Mouse (Mus musculus) heart, embryonic 15.5 days (tissue): ENCODE measurements at regions not wholly inside any gene's neighbourhood (a gene's known extent, or its start where the extent isn't known, plus 50 kb on each side); places are given as distances from the start of the nearest gene placed in this dataset.

Experiments used
- ATAC-seq: fragments of 200-750 bp; cut with Nextera tagmentation; replicated peaks from 2 replicates; pipeline ENCODE4 v1.8.0; 2017; ENCODE audit warnings: low read depth, moderate TSS enrichment; ENCODE audit not compliant: insufficient number of reproducible peaks, insufficient read depth, low FRiP score
- H3K27ac ChIP-seq: fragments of 300-500 bp; sonication (generic); 2 replicates; pipeline ENCODE4 v1.5.1; 2015; ENCODE audit warnings: mild to moderate bottlenecking, inconsistent platforms
- H3K27me3 ChIP-seq: fragments of 300-500 bp; sonication (generic); 2 replicates; pipeline ENCODE4 v1.6.1; 2015; ENCODE audit warnings: inconsistent platforms
- H3K36me3 ChIP-seq: fragments of 300-500 bp; sonication (generic); 2 replicates; pipeline ENCODE4 v1.6.1; 2015; ENCODE audit warnings: mild to moderate bottlenecking, inconsistent platforms
- H3K4me1 ChIP-seq: fragments of 300-500 bp; sonication (generic); replicated peaks from 2 replicates; pipeline ENCODE4 v1.6.1; 2015; ENCODE audit warnings: inconsistent platforms
- H3K4me2 ChIP-seq: fragments of 300-500 bp; sonication (generic); 2 replicates; pipeline ENCODE4 v1.6.1; 2015; ENCODE audit warnings: inconsistent platforms, mild to moderate bottlenecking, moderate library complexity
- H3K4me3 ChIP-seq: fragments of 300-500 bp; sonication (generic); 2 replicates; pipeline ENCODE4 v1.5.1; 2015; ENCODE audit warnings: mild to moderate bottlenecking, inconsistent platforms
- H3K9ac ChIP-seq: fragments of 300-500 bp; sonication (generic); 2 replicates; pipeline ENCODE4 v1.6.1; 2015; ENCODE audit warnings: mild to moderate bottlenecking, inconsistent platforms
- H3K9me3 ChIP-seq: fragments of 300-500 bp; sonication (generic); replicated peaks from 2 replicates; pipeline ENCODE4 v1.6.1; 2016; ENCODE audit warnings: inconsistent platforms
- WGBS: fragments of 180-500 bp; shearing (Covaris S2); methylation state at CpG from one replicate; pipeline ENCODE4 v1.1.7; 2015; ENCODE audit warnings: mixed read lengths; 5-methylcytosine and 5-hydroxymethylcytosine counted together

- Histone ChIP-seq H3K9me3 (no peaks in the 10 kb centered on the region), H3K9ac (no peak overlapping the region), H3K4me1 (no peaks in the 10 kb centered on the region), H3K27ac (no peak overlapping the region), H3K4me2 (no peak overlapping the region), H3K36me3 (no peaks in the 10 kb centered on the region), H3K27me3 (no peaks in the 10 kb centered on the region), H3K4me3 (no peak overlapping the region)
- WGBS = 85% methylated on average over 4 of the region's 4 CpGs
- ATAC-seq = no peak
Observed at GRCm38 (mm10) chr16:85347621-85348020, 174.1 kb upstream of the App start.

DNA sequence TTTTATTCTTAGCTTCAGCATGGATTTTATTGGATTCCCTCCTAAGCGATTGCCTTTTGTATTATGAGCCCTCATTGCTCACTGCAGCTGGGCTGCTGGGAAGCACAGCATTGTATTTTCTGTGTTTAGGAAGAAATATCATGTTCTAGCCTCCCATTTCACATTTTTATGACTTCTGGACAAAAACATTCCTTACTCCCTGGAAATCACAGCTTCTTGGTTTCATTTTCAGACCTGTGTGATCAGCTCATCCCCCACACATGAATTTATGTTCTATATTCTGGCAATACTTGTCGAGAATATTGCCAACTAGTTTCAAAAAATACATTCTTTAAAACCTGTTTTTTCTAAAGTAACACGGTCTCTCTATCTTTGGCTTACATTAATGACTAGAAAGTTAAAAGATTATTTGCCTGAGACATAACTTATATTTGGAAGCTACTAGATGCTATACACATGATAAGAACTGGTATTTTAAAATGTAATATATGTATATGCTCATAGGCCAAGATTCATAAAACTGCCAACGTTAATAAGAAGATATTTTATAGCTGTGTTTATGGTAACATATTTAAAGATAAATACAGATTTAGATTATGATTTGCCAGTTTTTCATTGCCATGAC, 163.0 kb upstream of the App start:
- no peaks in the 10 kb centered on the region for H3K36me3 ChIP-seq
- H3K4me1 ChIP-seq = no peaks in the 10 kb centered on the region
- no peak overlapping the region for H3K4me2 ChIP-seq
- no peak for ATAC-seq
- H3K27me3 ChIP-seq = no peaks in the 10 kb centered on the region
- H3K9ac ChIP-seq = no peak overlapping the region
- no peaks in the 10 kb centered on the region for H3K9me3 ChIP-seq
- 76% methylated on average over 4 of the region's 4 CpGs for WGBS
- no peak overlapping the region for H3K4me3 ChIP-seq
- no peak overlapping the region for H3K27ac ChIP-seq

GRCm38 (mm10) chr16:85333543-85333942, 160.0 kb upstream of the App start:
- Histone ChIP-seq H3K36me3 (no peaks in the 10 kb centered on the region), H3K9ac (no peak overlapping the region), H3K27me3 (no peaks in the 10 kb centered on the region), H3K4me3 (no peak overlapping the region), H3K4me1 (no peaks in the 10 kb centered on the region), H3K27ac (no peak overlapping the region), H3K9me3 (no peaks in the 10 kb centered on the region), H3K4me2 (no peak overlapping the region)
- 50% methylated on average over 3 of the region's 3 CpGs for WGBS
- ATAC-seq = no peak

- H3K4me2 ChIP-seq = no peak overlapping the region
- H3K36me3 ChIP-seq = no peaks in the 10 kb centered on the region
- ATAC-seq = no peak
- H3K27me3 ChIP-seq = no peaks in the 10 kb centered on the region
- H3K4me3 ChIP-seq = no peak overlapping the region
- WGBS = 69% methylated on average over 8 of the region's 8 CpGs
- no peak overlapping the region for H3K27ac ChIP-seq
- no peaks in the 10 kb centered on the region for H3K4me1 ChIP-seq
- H3K9me3 ChIP-seq = no peaks in the 10 kb centered on the region
- no peak overlapping the region for H3K9ac ChIP-seq
Observed at GRCm38 (mm10) chr16:85312018-85312417, 138.5 kb upstream of the App start.

GRCm38 (mm10) chr16:85309493-85309892, 135.9 kb upstream of the App start:
- no peak overlapping the region for H3K27ac ChIP-seq
- no peaks in the 10 kb centered on the region for H3K9me3 ChIP-seq
- no peaks in the 10 kb centered on the region for H3K36me3 ChIP-seq
- 55% methylated on average over 3 of the region's 3 CpGs for WGBS
- no peak for ATAC-seq
- H3K4me1 ChIP-seq = no peaks in the 10 kb centered on the region
- no peak overlapping the region for H3K4me3 ChIP-seq
- no peaks in the 10 kb centered on the region for H3K27me3 ChIP-seq
- H3K4me2 ChIP-seq = no peak overlapping the region
- H3K9ac ChIP-seq = no peak overlapping the region

- no peak overlapping the region for H3K4me3 ChIP-seq
- H3K4me2 ChIP-seq = no peak overlapping the region
- no peaks in the 10 kb centered on the region for H3K4me1 ChIP-seq
- H3K9ac ChIP-seq = no peak overlapping the region
- H3K9me3 ChIP-seq = no peaks in the 10 kb centered on the region
- H3K27ac ChIP-seq = no peak overlapping the region
- 85% methylated on average over 2 of the region's 2 CpGs for WGBS
- no peaks in the 10 kb centered on the region for H3K36me3 ChIP-seq
- no peaks in the 10 kb centered on the region for H3K27me3 ChIP-seq
- ATAC-seq = no peak
Observed at GRCm38 (mm10) chr16:85308429-85308828, 134.9 kb upstream of the App start.

GRCm38 (mm10) chr16:85307940-85308339, 134.4 kb upstream of the App start:
- Histone ChIP-seq H3K9ac (no peak overlapping the region), H3K4me1 (no peaks in the 10 kb centered on the region), H3K27me3 (no peaks in the 10 kb centered on the region), H3K9me3 (no peaks in the 10 kb centered on the region), H3K27ac (no peak overlapping the region), H3K4me3 (no peak overlapping the region), H3K36me3 (no peaks in the 10 kb centered on the region), H3K4me2 (no peak overlapping the region)
- ATAC-seq = no peak
- 67% methylated on average over 7 of the region's 7 CpGs for WGBS

- Histone ChIP-seq H3K4me1 (no peaks in the 10 kb centered on the region), H3K27me3 (no peaks in the 10 kb centered on the region), H3K4me3 (no peak overlapping the region), H3K27ac (no peak overlapping the region), H3K4me2 (no peak overlapping the region), H3K36me3 (no peaks in the 10 kb centered on the region), H3K9me3 (no peaks in the 10 kb centered on the region), H3K9ac (no peak overlapping the region)
- WGBS = 65% methylated on average over 13 of the region's 13 CpGs
- ATAC-seq = no peak
Observed at GRCm38 (mm10) chr16:85300092-85300853, 126.7 kb upstream of the App start.

DNA sequence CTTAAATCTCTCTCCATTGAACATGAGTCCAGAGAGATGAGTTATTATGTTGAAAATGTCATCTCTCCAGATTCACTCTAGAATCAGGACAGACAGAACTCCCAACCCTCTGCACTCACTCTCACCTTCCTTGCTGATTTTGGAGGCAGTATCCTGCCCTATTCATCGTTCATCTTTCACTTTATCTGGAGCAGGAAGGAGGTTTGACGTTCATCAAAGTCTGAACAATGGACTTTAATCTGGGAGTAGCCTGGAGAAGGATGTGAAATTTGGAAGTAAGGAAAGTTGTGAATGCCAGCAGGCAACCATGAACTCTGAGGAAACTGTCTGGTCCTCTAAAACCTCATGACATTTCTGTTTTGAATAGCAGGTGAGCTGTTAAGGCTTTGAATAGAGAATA, 125.0 kb upstream of the App start:
- H3K27me3 ChIP-seq = no peaks in the 10 kb centered on the region
- H3K4me1 ChIP-seq = no peaks in the 10 kb centered on the region
- H3K9me3 ChIP-seq = no peaks in the 10 kb centered on the region
- no peak overlapping the region for H3K9ac ChIP-seq
- 46% methylated on average over 2 of the region's 2 CpGs for WGBS
- H3K4me3 ChIP-seq = no peak overlapping the region
- H3K36me3 ChIP-seq = no peaks in the 10 kb centered on the region
- no peak for ATAC-seq
- no peak overlapping the region for H3K27ac ChIP-seq
- no peak overlapping the region for H3K4me2 ChIP-seq

- no peak overlapping the region for H3K4me3 ChIP-seq
- 87% methylated on average over 9 of the region's 9 CpGs for WGBS
- H3K9me3 ChIP-seq = no peaks in the 10 kb centered on the region
- H3K4me1 ChIP-seq = no peaks in the 10 kb centered on the region
- no peak overlapping the region for H3K4me2 ChIP-seq
- no peaks in the 10 kb centered on the region for H3K36me3 ChIP-seq
- no peak overlapping the region for H3K27ac ChIP-seq
- H3K27me3 ChIP-seq = no peaks in the 10 kb centered on the region
- no peak overlapping the region for H3K9ac ChIP-seq
- ATAC-seq = no peak
Observed at GRCm38 (mm10) chr16:85290986-85291952, 117.7 kb upstream of the App start.

- no peak overlapping the region for H3K27ac ChIP-seq
- WGBS = 61% methylated on average over 1 of the region's 1 CpGs
Observed at GRCm38 (mm10) chr16:85277862-85278261, 104.3 kb upstream of the App start.

More at GRCm38 (mm10) chr16:85277862-85278261, 104.3 kb upstream of the App start:
- Histone ChIP-seq H3K4me2 (no peak overlapping the region), H3K27me3 (no peaks in the 10 kb centered on the region), H3K4me3 (no peak overlapping the region), H3K36me3 (no peaks in the 10 kb centered on the region), H3K9ac (no peak overlapping the region), H3K9me3 (no peaks in the 10 kb centered on the region), H3K4me1 (no peaks in the 10 kb centered on the region)
- ATAC-seq = no peak
